Mouse (Mus musculus) testis, adult 2 months (tissue): ENCODE data around the gene Utp4.

ENCODE experiments used
- CTCF ChIP-seq: fragments of 200-500 bp; IDR thresholded peaks from 2 replicates; pipeline ENCODE4 v1.5.1; 2012; ENCODE audit warnings: low read depth, mild to moderate bottlenecking, inconsistent platforms, low read length, moderate library complexity; ENCODE audit not compliant: control insufficient read depth, insufficient read depth, insufficient replicate concordance
- POLR2A ChIP-seq: fragments of 200-500 bp; IDR thresholded peaks from 2 replicates; pipeline ENCODE4 v1.6.1; 2012; ENCODE audit warnings: low read depth, mild to moderate bottlenecking, inconsistent platforms, low read length, moderate library complexity; ENCODE audit not compliant: control insufficient read depth

DNA sequence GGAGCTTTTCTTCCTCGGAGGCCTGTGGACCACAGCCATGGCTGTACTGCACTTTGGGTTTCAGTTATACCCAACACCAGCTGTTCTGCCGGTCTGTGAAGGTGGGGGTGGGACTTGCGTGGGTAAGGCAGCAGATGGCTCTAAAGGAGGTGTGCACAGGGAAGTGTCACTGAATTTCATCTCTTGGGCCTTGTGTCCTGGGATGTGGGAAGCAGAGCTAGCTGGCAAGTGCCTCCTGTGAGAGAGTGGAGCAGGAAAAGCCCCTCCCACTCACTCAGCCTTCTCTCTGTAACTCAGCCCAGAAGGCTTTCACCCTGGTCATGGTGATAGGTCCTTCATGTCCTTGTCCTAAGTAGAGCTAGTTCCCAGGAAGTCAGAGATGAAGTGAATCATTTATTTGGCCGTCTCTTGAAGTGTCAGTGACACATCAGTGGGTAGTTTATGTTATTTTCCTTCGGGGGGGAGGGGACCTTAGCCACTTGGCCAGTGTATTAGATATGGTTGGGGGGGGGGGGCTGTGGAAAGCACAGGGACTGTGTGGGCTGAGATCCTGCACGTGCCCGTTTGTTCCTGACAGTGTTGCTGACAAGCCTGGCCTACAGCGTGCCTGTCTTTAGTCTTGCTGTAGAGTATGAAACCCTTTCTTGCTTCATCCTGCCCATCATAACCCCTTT, 26.4 kb downstream of the Utp4 start:
- no peak for TF ChIP-seq POLR2A
- TF ChIP-seq CTCF, result no peak
